Mouse (Mus musculus): ENCODE measurements at regions not wholly inside any gene's neighbourhood (a gene's known extent, or its start where the extent isn't known, plus 50 kb on each side); places are given as distances from the start of the nearest gene placed in this dataset.
A peak's percentile ranks its signal among the peaks of the same experiment; 100 is the strongest.

DNA sequence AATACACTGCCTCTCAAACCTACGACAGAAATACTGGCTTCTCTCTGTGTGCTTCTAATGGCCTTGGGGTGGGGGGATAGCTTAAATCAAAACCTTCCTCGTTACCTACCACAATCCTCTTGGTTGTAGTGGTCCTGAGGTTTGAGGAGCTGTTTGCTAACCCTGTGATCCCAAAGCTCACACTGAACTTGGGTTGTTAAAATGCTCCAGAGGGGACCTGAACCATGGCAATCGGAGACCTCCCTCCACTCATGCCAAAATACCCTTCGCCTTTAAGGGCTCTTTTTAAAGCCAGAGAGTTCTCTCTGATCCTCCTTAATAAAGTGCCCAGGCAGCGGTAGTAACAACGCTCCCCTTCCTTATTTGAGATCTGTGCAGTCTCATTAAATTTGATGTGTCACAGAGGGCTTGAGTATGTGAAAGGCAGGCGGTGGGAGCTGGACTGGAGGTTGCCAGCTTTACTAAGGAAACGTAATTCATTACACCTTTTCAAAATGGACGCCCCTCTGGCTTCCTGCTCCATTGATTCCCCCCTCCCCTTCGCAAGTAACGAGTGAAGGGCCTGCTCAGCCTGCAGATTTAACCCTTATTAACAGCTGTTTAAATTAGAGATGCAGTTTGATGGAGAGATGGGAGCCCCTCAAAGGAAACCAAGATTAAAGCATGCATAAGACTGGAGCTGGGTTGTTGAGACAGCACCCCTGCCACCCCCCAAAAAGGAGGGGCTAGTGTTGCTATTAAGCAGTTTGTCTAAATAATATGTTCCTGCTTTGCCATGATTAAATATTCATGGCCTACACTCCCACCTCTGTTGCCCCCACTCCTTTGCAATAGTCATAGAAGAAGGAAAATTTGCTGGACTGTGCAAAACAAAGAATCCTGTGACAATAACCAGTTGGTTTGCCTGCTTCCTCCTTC lies 289.4 kb downstream of the Sorl1 start:
- no peak for DNase-seq (ENCODE audit: low spot score in 2 of 2)

DNA sequence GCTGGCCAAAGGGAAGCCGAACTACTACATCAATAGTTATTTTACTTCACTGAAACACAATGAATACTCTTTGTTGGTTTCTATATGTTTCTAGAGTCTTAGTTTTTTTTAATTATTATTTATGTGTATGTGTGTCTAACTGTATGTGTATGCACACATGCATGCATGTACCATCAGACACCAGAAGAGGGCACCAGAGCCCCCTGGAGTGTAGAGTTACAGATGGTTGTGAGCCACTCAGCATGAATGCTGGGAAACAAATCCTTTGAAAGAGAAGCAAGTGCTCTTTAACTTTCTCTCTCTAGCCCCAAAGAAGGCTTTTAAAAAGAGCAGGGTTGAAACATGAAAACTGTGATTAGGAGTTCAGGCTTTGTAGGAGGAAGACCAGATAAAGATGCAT lies 290.7 kb downstream of the Sorl1 start:
- no peak for DNase-seq (ENCODE audit: low spot score in 2 of 2)

GRCm38 (mm10) chr9:41827356-41827755 lies 296.7 kb downstream of the Sorl1 start:
- no peak for DNase-seq (ENCODE audit: low spot score in 2 of 2)

- DNase-seq (ENCODE audit: low spot score in 2 of 2): no peak
These were observed 302.7 kb downstream of the Sorl1 start for GRCm38 (mm10) chr9:41821401-41821800.

DNA sequence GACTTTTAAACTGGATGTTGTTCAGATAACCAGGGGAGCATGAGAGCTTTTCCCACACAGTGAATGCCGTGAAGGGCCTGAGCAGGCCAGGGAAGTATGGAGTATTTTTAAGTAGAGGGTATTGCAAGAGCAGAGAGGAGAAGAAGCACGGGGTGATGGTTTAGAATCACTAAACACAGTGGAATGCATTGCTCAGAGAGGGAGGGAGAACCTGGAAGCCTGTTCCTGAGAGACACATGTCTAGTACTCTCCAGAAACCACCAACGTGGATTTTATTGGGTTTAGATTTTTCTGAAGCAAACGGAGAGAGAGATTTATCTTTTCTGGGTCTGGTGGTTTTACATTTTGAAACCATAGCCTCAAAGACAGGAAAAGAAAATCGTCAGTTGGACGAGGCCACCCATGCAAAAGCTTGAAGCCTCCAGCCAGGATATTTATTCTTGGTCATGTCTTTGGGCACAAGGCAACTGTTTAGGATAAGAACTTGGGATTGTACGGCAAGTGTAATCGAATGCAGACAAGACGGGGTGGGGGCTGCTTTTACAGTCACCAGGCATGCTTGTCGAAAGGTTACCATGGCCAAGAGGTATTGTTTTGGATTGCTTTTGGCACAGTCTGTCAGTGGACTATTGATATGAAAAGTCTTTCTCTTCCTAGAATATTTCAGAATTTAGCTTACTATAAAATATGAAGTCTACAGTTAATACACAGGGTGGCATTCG lies 306.2 kb downstream of the Sorl1 start:
- DNase-seq (ENCODE audit: low spot score in 2 of 2): no peak

DNA sequence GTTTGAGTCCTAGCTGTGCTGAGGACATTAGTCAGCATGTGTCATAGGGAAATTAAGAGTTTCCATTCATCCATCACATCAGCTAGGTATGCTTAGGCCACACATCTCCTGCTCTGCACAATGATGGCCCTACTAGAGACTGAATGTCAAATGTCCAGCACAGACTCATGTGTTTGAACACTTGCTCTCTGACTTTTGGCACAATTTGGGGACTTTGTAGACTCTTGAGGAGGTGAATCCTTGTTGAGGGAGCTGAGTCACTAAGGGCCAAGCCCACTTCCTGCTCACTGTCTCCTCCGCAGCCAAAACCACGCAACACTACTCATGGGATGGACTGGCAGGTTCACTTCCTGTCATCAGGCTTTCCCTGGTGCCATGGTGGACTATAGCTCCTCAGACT lies 308.2 kb downstream of the Sorl1 start:
- no peak for DNase-seq (ENCODE audit: low spot score in 2 of 2)

DNA sequence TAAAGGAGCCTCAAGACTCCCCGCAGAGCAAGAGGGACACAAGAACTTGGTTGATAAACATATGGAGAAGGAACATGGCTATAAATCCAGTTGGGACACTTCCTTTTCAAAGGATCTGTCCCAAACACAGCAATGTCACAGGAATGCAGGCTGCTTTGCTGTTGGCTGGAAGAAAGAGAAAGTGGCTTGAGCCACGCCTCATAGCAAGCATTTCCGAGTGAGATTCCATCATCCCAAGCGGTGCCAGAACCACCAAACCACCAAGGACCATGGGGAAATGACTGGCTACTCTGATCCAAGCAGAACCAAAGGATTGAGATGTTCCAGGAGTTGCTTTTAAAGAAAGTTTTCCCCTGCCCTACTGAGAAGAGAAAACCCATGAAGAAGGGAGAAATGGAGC lies 314.8 kb downstream of the Sorl1 start:
- no peak for DNase-seq (ENCODE audit: low spot score in 2 of 2)

GRCm38 (mm10) chr9:41808791-41809190 lies 315.3 kb downstream of the Sorl1 start:
- no peak for DNase-seq (ENCODE audit: low spot score in 2 of 2)

DNA sequence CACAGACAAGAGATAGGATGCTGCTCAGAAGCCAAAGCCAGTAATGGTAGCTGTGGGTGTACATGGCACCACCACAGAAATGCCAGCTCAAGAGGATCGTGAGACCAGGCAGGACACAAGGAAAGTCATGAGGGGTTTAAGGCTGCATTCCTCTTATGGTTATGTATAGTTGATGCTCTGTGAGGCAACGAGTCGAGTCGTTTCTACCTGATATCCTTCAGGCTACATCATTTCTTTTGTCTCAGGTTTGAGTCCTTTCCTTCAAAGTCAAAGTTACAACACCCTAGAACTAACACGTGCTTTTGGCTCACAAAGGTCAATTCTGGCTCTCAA lies 317.8 kb downstream of the Sorl1 start:
- DNase-seq (ENCODE audit: low spot score in 2 of 2): no peak

GRCm38 (mm10) chr9:41805491-41806288 lies 318.4 kb downstream of the Sorl1 start:
- DNase-seq (ENCODE audit: low spot score in 2 of 2): no peak

DNA sequence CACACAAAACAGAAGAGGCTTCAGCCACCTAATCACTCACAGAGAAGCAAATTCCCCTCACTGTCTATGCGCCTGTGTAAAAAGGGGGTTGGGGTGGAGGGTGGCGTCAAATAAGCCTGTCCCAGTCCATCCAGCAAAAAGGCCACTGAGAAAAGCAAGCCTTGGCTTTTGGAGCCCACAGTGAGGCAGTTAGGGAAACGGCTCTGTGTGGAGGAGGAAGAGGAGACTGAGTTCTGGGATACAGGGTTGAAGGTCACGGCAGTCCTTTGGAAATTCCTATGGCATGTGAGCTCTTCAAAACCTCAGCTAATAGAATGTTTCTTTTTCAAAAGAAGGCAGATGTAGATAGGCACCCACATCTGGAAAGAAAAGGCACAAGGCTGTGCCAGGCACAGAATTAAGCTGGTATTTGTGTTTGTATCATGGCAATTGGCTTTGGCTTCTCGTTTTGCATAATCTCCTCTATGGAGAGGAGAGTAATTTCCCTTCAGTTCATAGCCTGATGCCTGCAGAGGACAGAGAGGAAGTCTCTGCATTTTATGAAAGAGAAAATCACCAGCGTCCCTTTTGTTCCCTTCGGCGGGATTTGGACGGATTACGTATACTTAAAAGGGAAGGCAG lies 319.3 kb downstream of the Sorl1 start:
- DNase-seq (ENCODE audit: low spot score in 2 of 2): no peak

DNA sequence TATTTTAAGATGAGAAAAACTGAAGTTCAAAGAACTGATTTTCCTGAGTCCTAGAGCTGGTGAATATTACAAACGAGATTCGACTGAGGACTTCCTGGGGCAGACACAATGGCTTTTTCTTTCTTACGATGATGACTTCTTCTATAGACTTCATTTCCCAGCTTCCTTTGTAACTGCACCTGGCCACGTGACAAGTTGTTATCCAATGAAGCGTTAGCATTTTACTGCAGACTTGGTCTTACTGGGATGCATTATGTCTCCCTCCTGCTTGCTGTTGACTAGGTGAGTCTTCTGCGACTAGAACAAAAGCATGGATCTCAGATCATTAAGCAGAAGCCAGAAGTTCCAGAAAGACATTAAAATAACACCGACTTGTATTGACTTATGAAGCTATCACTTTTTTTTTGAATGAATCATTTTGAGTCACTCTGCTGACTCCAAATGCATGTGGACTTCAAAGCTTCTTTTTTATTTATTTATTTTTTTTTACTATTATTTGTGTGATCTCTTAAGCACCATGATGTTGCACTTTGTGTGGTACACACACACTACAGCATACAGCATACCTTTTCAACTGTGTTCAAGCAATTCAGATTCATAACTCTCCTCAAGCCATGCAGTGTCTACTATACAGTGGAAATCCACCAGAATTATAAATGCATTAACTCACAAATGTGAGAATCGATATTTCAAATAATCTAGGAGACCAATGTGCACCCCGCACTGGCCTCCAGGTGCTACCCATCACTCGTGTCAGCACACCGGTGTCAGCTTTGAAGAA lies 320.2 kb downstream of the Sorl1 start:
- peak in 1 of 2 experiments; percentile 23 for DNase-seq (ENCODE audit: low spot score in 2 of 2)

GRCm38 (mm10) chr9:41801376-41801775 lies 322.7 kb downstream of the Sorl1 start:
- DNase-seq (ENCODE audit: low spot score in 2 of 2): no peak

DNA sequence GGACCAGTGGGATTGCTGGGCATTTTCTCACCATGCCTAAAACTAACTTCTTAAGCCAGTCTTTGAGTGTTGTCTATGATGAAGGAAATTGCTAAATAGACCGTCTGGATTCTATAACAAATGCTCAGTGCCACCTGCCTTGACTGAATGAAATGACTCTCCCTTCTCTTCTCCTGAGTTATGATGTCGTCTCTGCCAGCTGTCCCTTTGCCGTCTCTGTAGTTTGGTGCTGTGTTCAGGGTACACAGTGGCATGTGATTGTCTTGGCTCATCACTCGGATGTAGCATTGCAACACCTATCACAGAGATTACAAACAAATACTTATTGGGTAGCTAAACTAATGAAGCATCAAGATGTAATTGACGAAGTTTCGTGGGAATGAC lies 331.3 kb downstream of the Sorl1 start:
- no peak for DNase-seq (ENCODE audit: low spot score in 2 of 2)

DNA sequence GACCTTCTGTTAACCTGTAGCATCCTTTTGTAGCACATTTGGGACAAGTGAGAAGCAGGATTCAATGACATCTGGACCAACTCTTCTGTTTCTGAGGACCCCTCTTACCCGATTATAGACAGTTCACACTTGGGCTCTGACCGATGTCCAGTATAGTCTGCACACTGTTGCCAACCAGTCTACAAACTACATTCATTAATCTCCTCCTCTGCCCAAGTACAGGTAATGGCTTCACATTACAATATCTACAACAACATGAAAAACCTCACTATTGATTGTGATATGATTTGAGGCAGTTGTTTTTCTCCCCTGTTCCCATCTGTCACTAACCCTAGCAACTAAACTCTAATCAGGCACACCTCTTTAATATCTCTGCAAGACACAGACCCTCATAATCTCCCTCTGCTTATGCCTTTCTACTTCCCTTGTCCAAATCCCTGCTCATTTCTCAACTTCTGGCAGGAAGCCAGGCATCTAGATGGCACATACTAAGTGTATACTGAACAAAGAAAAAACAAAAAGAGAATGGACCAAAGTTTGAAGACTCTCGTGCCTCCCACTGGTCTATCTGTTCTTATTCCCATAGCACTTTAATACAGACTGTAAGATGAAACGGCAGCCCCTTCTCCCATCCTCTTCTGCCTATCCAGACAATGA lies 331.8 kb downstream of the Sorl1 start:
- DNase-seq (ENCODE audit: low spot score in 2 of 2): no peak

- peak in 1 of 2 experiments; percentile 46 for DNase-seq (ENCODE audit: low spot score in 2 of 2)
These were observed 332.5 kb downstream of the Sorl1 start for GRCm38 (mm10) chr9:41791501-41792172.

GRCm38 (mm10) chr9:41785131-41785530 lies 339.0 kb downstream of the Sorl1 start:
- no peak for DNase-seq (ENCODE audit: low spot score in 2 of 2)

GRCm38 (mm10) chr9:41772281-41772902 lies 351.7 kb downstream of the Sorl1 start:
- DNase-seq (ENCODE audit: low spot score in 2 of 2): no peak

GRCm38 (mm10) chr9:41771276-41771675 lies 352.8 kb downstream of the Sorl1 start:
- no peak for DNase-seq (ENCODE audit: low spot score in 2 of 2)

Data from left cerebral cortex, adult 8-10 months (tissue).